Mouse (Mus musculus): ENCODE data around the gene Gsg1l. TPM values are rescaled to one million over a fixed set of nuclear protein-coding genes. Genes with fewer than 3 reads are reported as not detected.

Gsg1l gene
- polyA plus RNA-seq, 1 experiment from 2014 or later: 4.4 TPM

DNA sequence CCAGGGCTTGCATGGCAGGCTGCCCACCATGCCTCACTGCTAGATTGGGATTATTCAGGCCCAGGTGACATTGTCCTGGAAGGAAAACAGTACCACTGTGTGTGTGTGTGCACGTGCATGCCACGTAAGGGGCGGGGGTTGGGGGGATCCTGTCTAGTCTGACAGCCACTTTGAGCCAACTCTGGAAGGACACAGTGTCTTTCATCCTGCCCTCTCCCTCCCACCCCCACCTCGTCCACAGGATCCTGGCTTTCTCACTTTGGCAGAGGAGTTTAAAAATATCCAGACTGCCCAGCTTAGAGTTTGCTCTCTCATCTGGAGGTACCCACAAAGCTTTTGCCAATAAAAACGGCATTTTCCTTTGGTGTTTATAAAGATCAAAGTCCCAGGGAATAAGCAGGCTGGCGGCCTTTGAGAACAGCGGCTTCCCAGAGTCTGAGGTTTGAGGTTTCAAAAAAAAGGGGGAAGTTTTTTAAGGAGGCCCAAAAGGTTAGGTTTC is 110.0 kb downstream of the Gsg1l start:
- Histone ChIP-seq H3K27ac (replicated peaks) (no peak overlapping the region), H3K9me3 (no peaks in the 10 kb centered on the region), H3K4me3 (no peak overlapping the region), H3K9ac (replicated peaks) (no peak overlapping the region), H3K27me3 (no peaks in the 10 kb centered on the region), H3K36me3 (no peaks in the 10 kb centered on the region), H3K4me2 (replicated peaks) (no peak overlapping the region), H3K4me1 (peaks cover 14% of the 10 kb centered on the region)
- ATAC-seq (ENCODE audit: low FRiP score, low read depth): no peak
- 35% methylated on average over 7 of the region's 7 CpGs for WGBS

- H3K36me3 ChIP-seq: no peaks in the 10 kb centered on the region
- no peak overlapping the region for H3K27ac ChIP-seq (replicated peaks)
- peaks cover 36% of the 10 kb centered on the region for H3K4me1 ChIP-seq
- WGBS: 80% methylated on average over 3 of the region's 3 CpGs
- H3K4me2 ChIP-seq (replicated peaks): no peak overlapping the region
- no peaks in the 10 kb centered on the region for H3K9me3 ChIP-seq
- ATAC-seq (ENCODE audit: low FRiP score, low read depth): no peak
- H3K27me3 ChIP-seq: no peaks in the 10 kb centered on the region
- H3K9ac ChIP-seq (replicated peaks): no peak overlapping the region
- no peak overlapping the region for H3K4me3 ChIP-seq
These were observed 113.1 kb downstream of the Gsg1l start for GRCm38 (mm10) chr7:125969076-125969475.

- no peaks in the 10 kb centered on the region for H3K27me3 ChIP-seq
- peak; percentile 72 for ATAC-seq (ENCODE audit: low FRiP score, low read depth)
- no peak overlapping the region for H3K4me3 ChIP-seq
- no peaks in the 10 kb centered on the region for H3K36me3 ChIP-seq
- 40% methylated on average over 16 of the region's 16 CpGs for WGBS
- H3K27ac ChIP-seq (replicated peaks): peak overlapping the region; percentile 76
- peak overlapping the region; percentile 7; the same call in 1 of the 2 replicates for H3K4me2 ChIP-seq (replicated peaks)
- H3K9me3 ChIP-seq: no peaks in the 10 kb centered on the region
- H3K4me1 ChIP-seq: peaks cover 24% of the 10 kb centered on the region
- no peak overlapping the region for H3K9ac ChIP-seq (replicated peaks)
These were observed 115.6 kb downstream of the Gsg1l start for GRCm38 (mm10) chr7:125966402-125967261.

DNA sequence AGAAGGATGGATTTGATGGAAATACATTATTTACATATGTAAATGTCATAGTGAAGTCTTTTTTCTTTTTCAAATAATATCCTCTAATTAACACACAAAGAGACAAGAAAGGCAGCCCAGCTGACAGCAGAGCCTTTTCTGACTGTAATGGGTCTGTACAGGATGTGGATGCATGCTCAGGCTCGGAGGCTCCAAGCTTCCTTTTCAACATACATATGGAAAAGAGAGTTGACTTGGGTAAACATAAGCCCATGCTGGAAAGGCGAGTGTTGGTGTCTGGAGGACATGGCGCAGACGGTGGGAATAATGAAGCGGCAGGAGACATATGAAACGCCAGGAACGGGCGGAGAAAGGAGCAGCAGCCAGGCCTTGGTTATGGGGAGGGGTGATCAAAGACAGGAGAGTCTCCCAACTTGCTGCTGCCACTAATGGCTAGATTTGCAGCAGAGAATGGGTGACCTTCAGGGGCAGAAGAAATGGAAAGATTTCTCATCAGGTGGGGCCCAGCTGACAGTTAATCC is 118.1 kb downstream of the Gsg1l start:
- no peak for ATAC-seq (ENCODE audit: low FRiP score, low read depth)

GRCm38 (mm10) chr7:125959294-125960048 is 122.7 kb downstream of the Gsg1l start:
- Histone ChIP-seq H3K4me2 (replicated peaks) (no peak overlapping the region), H3K4me1 (peaks cover 10% of the 10 kb centered on the region), H3K9ac (replicated peaks) (no peak overlapping the region), H3K36me3 (no peaks in the 10 kb centered on the region), H3K27ac (replicated peaks) (no peak overlapping the region), H3K4me3 (no peak overlapping the region), H3K9me3 (no peaks in the 10 kb centered on the region), H3K27me3 (peaks cover 6% of the 10 kb centered on the region; the same call in 1 of the 2 replicates)
- WGBS: 58% methylated on average over 17 of the region's 18 CpGs
- no peak for ATAC-seq (ENCODE audit: low FRiP score, low read depth)

More for the DNA sequence above, 118.1 kb downstream of the Gsg1l start:
- Histone ChIP-seq H3K9ac (replicated peaks) (no peak overlapping the region), H3K4me3 (no peak overlapping the region), H3K36me3 (no peaks in the 10 kb centered on the region), H3K27ac (replicated peaks) (0 out of 2 replicates have a peak overlapping the region, but pooled peaks have one; percentile 20), H3K4me1 (peaks cover 24% of the 10 kb centered on the region), H3K27me3 (no peaks in the 10 kb centered on the region; the same call in 1 of the 2 replicates), H3K9me3 (no peaks in the 10 kb centered on the region), H3K4me2 (replicated peaks) (no peak overlapping the region)
- WGBS: 57% methylated on average over 8 of the region's 8 CpGs

DNA sequence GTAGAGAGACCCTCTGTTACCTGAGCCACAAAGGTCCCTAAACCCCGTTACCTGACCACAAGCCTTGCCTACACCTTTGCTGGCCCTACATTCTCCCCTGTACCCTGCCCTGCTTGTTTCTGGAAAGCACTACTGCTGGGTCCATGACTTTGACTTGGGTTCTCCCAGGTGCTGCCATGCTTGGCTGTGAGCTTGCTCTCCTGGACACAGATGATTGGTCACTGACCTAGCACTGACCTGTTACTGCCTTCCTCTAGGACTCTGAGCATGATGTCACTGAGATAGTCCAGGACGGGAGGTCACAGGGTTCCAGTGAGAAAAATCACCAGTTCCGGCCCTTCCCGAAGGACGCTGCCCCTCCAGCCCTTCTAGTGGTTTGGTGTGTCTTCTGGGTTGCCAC is 123.4 kb downstream of the Gsg1l start:
- Histone ChIP-seq H3K4me2 (replicated peaks) (no peak overlapping the region), H3K9me3 (no peaks in the 10 kb centered on the region), H3K27me3 (peaks cover 6% of the 10 kb centered on the region; the same call in 1 of the 2 replicates), H3K36me3 (no peaks in the 10 kb centered on the region), H3K9ac (replicated peaks) (no peak overlapping the region), H3K4me3 (no peak overlapping the region), H3K4me1 (peaks cover 11% of the 10 kb centered on the region), H3K27ac (replicated peaks) (no peak overlapping the region)
- no peak for ATAC-seq (ENCODE audit: low FRiP score, low read depth)
- 92% methylated on average over 5 of the region's 5 CpGs for WGBS

GRCm38 (mm10) chr7:125954994-125955393 is 127.2 kb downstream of the Gsg1l start:
- Histone ChIP-seq H3K4me2 (replicated peaks) (no peak overlapping the region), H3K36me3 (no peaks in the 10 kb centered on the region), H3K4me1 (peaks cover 15% of the 10 kb centered on the region), H3K27me3 (peaks cover 6% of the 10 kb centered on the region; the same call in 1 of the 2 replicates), H3K9ac (replicated peaks) (no peak overlapping the region), H3K9me3 (no peaks in the 10 kb centered on the region), H3K27ac (replicated peaks) (no peak overlapping the region; the same call in 1 of the 2 replicates), H3K4me3 (no peak overlapping the region)
- 49% methylated on average over 5 of the region's 5 CpGs for WGBS
- no peak for ATAC-seq (ENCODE audit: low FRiP score, low read depth)

DNA sequence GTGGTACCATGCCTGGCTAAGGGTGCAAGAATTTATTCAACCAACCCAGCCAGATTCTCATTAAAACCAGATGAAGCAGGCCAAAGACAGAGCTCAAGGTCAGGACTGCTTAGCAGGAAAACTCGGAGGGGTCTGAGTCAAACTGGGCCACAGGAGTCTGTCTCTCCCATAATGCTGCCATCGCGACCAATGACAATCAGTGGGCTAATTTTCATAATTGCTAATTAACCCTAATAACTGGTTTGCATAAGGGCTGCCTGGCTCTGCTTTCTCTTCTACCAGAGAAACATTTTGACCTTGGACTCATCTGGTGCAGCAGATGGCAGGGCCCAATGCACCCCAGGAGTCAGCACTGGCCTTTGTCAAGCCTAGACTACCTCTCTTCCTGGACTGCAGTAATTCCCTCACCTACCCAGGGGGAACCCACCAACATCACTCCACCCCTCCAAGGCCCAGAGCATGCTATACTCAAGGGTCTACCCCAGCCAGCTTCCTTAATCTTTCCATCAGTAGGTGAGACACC is 127.8 kb downstream of the Gsg1l start:
- Histone ChIP-seq H3K4me3 (no peak overlapping the region), H3K27me3 (peaks cover 6% of the 10 kb centered on the region; the same call in 1 of the 2 replicates), H3K4me2 (replicated peaks) (no peak overlapping the region), H3K9ac (replicated peaks) (no peak overlapping the region), H3K9me3 (no peaks in the 10 kb centered on the region), H3K4me1 (peaks cover 15% of the 10 kb centered on the region), H3K36me3 (no peaks in the 10 kb centered on the region), H3K27ac (replicated peaks) (no peak overlapping the region)
- ATAC-seq (ENCODE audit: low FRiP score, low read depth): no peak
- 65% methylated on average over 3 of the region's 3 CpGs for WGBS

GRCm38 (mm10) chr7:125953844-125954243 is 128.4 kb downstream of the Gsg1l start:
- Histone ChIP-seq H3K27ac (replicated peaks) (no peak overlapping the region), H3K27me3 (0 out of 2 replicates have a peak, but pooled peaks cover 6% of the 10 kb centered on the region), H3K36me3 (no peaks in the 10 kb centered on the region), H3K9ac (replicated peaks) (no peak overlapping the region), H3K9me3 (no peaks in the 10 kb centered on the region), H3K4me3 (no peak overlapping the region), H3K4me1 (peaks cover 15% of the 10 kb centered on the region), H3K4me2 (replicated peaks) (no peak overlapping the region)
- WGBS: 78% methylated on average over 6 of the region's 6 CpGs
- no peak for ATAC-seq (ENCODE audit: low FRiP score, low read depth)

DNA sequence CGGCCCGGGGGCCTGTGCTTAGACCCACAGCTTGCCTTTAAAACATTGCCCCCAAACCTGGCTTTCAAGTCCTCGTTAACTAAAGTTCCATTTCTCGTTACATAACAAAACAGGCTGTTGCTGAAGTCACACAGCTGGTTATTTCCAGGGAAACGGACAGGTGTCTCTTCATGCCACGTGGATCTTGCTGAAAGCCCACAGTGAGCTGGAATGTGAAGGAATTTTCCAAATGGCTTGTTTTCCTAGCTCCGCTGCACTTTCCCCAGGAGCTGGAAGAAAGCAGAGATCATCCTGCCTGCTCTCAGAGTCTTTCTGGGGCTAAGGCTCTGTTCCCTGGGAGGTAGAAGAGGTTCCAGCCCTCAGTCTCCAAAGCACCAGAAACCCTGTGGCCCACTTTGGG is 130.3 kb downstream of the Gsg1l start:
- H3K36me3 ChIP-seq: no peaks in the 10 kb centered on the region
- H3K9ac ChIP-seq (replicated peaks): no peak overlapping the region
- no peak overlapping the region for H3K4me3 ChIP-seq
- no peak for ATAC-seq (ENCODE audit: low FRiP score, low read depth)
- H3K27ac ChIP-seq (replicated peaks): no peak overlapping the region
- H3K9me3 ChIP-seq: no peaks in the 10 kb centered on the region
- H3K4me2 ChIP-seq (replicated peaks): no peak overlapping the region
- peaks cover 15% of the 10 kb centered on the region for H3K4me1 ChIP-seq
- WGBS: 71% methylated on average over 7 of the region's 7 CpGs
- H3K27me3 ChIP-seq: no peaks in the 10 kb centered on the region

DNA sequence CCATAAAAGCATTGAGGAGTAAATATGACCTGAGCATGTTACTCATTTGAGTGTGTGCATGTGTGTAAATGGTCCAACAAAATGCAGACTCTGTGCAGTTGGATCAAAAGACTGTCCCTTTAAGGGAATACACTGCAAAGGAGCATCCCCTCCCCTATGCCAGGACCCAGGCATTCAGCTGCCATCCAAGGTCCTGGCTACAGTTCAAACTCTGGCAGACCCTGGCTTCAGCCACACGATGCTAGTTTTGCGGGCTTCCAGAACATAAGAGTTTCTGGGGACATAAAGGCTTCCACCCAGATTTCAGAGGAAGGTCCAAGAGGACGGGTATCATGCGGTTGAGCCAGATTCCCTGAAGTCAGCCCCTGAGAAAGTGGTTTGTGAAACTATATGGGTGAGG is 133.2 kb downstream of the Gsg1l start:
- H3K4me1 ChIP-seq: peaks cover 5% of the 10 kb centered on the region; the same call in 1 of the 2 replicates
- H3K9me3 ChIP-seq: no peaks in the 10 kb centered on the region
- H3K27ac ChIP-seq (replicated peaks): no peak overlapping the region
- no peak overlapping the region for H3K4me3 ChIP-seq
- H3K4me2 ChIP-seq (replicated peaks): no peak overlapping the region
- H3K9ac ChIP-seq (replicated peaks): no peak overlapping the region
- ATAC-seq (ENCODE audit: low FRiP score, low read depth): no peak
- H3K36me3 ChIP-seq: no peaks in the 10 kb centered on the region
- WGBS: 92% methylated on average over 4 of the region's 4 CpGs
- no peaks in the 10 kb centered on the region for H3K27me3 ChIP-seq

Measured in midbrain, embryonic 12.5 days (tissue).